Mouse (Mus musculus): ENCODE results near the gene H2-Q1. TPM values are rescaled to one million over a fixed set of nuclear protein-coding genes. Genes with fewer than 3 reads are reported as not detected.
A peak's percentile ranks its signal among the peaks of the same experiment; 100 is the strongest.
"Not testable (repeated sequence)": the region's sequence is repeated elsewhere in the genome, so short reads cannot be mapped to it uniquely, and the experiment has no call there.

Gene H2-Q1
- polyA plus RNA-seq, 1 experiment from 2014 or later: 1.6 TPM

- not testable (repeated sequence) for H3K4me2 ChIP-seq (ENCODE audit: low read length); H3K27ac ChIP-seq (ENCODE audit: low read depth); H3K36me3 ChIP-seq (ENCODE audit: control insufficient read depth, insufficient read depth, low read length); H3K9ac ChIP-seq (ENCODE audit: low read length); H3K27me3 ChIP-seq (replicated peaks; ENCODE audit: control insufficient read depth, insufficient read depth, low read length); H3K4me1 ChIP-seq (replicated peaks; ENCODE audit: control insufficient read depth, insufficient read depth, low read length); H3K9me3 ChIP-seq (ENCODE audit: control insufficient read depth, low read length); H3K4me3 ChIP-seq (ENCODE audit: low read depth, low read length); ATAC-seq (replicated peaks; ENCODE audit: low FRiP score, low TSS enrichment, low read depth)
- DNase-seq (ENCODE audit: low spot score): peak; percentile 73
- WGBS: 5% methylated on average over 5 of the region's 5 CpGs
Measured at GRCm38 (mm10) chr17:35295796-35296195, 24.4 kb upstream of the H2-Q1 start.

- peak; percentile 37 for DNase-seq (ENCODE audit: low spot score)
- H3K4me3 ChIP-seq (ENCODE audit: low read depth, low read length); H3K4me1 ChIP-seq (replicated peaks; ENCODE audit: control insufficient read depth, insufficient read depth, low read length); H3K4me2 ChIP-seq (ENCODE audit: low read length); H3K27me3 ChIP-seq (replicated peaks; ENCODE audit: control insufficient read depth, insufficient read depth, low read length); H3K27ac ChIP-seq (ENCODE audit: low read depth); H3K9ac ChIP-seq (ENCODE audit: low read length); H3K9me3 ChIP-seq (ENCODE audit: control insufficient read depth, low read length); ATAC-seq (replicated peaks; ENCODE audit: low FRiP score, low TSS enrichment, low read depth); H3K36me3 ChIP-seq (ENCODE audit: control insufficient read depth, insufficient read depth, low read length): not testable (repeated sequence)
- WGBS: 83% methylated on average over 7 of the region's 7 CpGs
Measured at GRCm38 (mm10) chr17:35300261-35300945, 19.8 kb upstream of the H2-Q1 start.

GRCm38 (mm10) chr17:35301645-35302258, 18.5 kb upstream of the H2-Q1 start:
- Histone ChIP-seq H3K27me3 (replicated peaks; ENCODE audit: control insufficient read depth, insufficient read depth, low read length) (no peaks in the 10 kb centered on the region), H3K4me1 (replicated peaks; ENCODE audit: control insufficient read depth, insufficient read depth, low read length) (no peaks in the 10 kb centered on the region), H3K9me3 (ENCODE audit: control insufficient read depth, low read length) (no peaks in the 10 kb centered on the region), H3K27ac (ENCODE audit: low read depth) (no peak overlapping the region), H3K9ac (ENCODE audit: low read length) (no peak overlapping the region), H3K4me2 (ENCODE audit: low read length) (no peak overlapping the region), H3K4me3 (ENCODE audit: low read depth, low read length) (no peak overlapping the region), H3K36me3 (ENCODE audit: control insufficient read depth, insufficient read depth, low read length) (no peaks in the 10 kb centered on the region)
- peak; percentile 89 for DNase-seq (ENCODE audit: low spot score)
- 25% methylated on average over 13 of the region's 13 CpGs for whole genome bisulfite sequencing
- ATAC-seq (replicated peaks; ENCODE audit: low FRiP score, low TSS enrichment, low read depth): peak; percentile 32; the same call in 1 of the 2 replicates

GRCm38 (mm10) chr17:35303271-35303670, 16.9 kb upstream of the H2-Q1 start:
- ATAC-seq (replicated peaks; ENCODE audit: low FRiP score, low TSS enrichment, low read depth) (no peak), DNase-seq (ENCODE audit: low spot score) (peak; percentile 42)
- no peak overlapping the region for H3K4me2 ChIP-seq (ENCODE audit: low read length)
- no peaks in the 10 kb centered on the region for H3K4me1 ChIP-seq (replicated peaks; ENCODE audit: control insufficient read depth, insufficient read depth, low read length)
- H3K27me3 ChIP-seq (replicated peaks; ENCODE audit: control insufficient read depth, insufficient read depth, low read length): no peaks in the 10 kb centered on the region
- 74% methylated on average over 2 of the region's 2 CpGs for whole genome bisulfite sequencing
- H3K4me3 ChIP-seq (ENCODE audit: low read depth, low read length): no peak overlapping the region
- no peak overlapping the region for H3K9ac ChIP-seq (ENCODE audit: low read length)
- no peaks in the 10 kb centered on the region for H3K36me3 ChIP-seq (ENCODE audit: control insufficient read depth, insufficient read depth, low read length)
- no peaks in the 10 kb centered on the region for H3K9me3 ChIP-seq (ENCODE audit: control insufficient read depth, low read length)
- no peak overlapping the region for H3K27ac ChIP-seq (ENCODE audit: low read depth)

- DNase-seq (ENCODE audit: low spot score): peak; percentile 47
- Histone ChIP-seq H3K4me2 (ENCODE audit: low read length) (no peak overlapping the region), H3K9ac (ENCODE audit: low read length) (no peak overlapping the region), H3K9me3 (ENCODE audit: control insufficient read depth, low read length) (no peaks in the 10 kb centered on the region), H3K36me3 (ENCODE audit: control insufficient read depth, insufficient read depth, low read length) (no peaks in the 10 kb centered on the region), H3K4me1 (replicated peaks; ENCODE audit: control insufficient read depth, insufficient read depth, low read length) (no peaks in the 10 kb centered on the region), H3K27ac (ENCODE audit: low read depth) (no peak overlapping the region), H3K4me3 (ENCODE audit: low read depth, low read length) (no peak overlapping the region), H3K27me3 (replicated peaks; ENCODE audit: control insufficient read depth, insufficient read depth, low read length) (no peaks in the 10 kb centered on the region)
- ATAC-seq (replicated peaks; ENCODE audit: low FRiP score, low TSS enrichment, low read depth): no peak
- 82% methylated on average over 10 of the region's 10 CpGs for WGBS
Measured at GRCm38 (mm10) chr17:35303756-35304350, 16.4 kb upstream of the H2-Q1 start.

GRCm38 (mm10) chr17:35304478-35304877, 15.7 kb upstream of the H2-Q1 start:
- ATAC-seq (replicated peaks; ENCODE audit: low FRiP score, low TSS enrichment, low read depth): no peak
- H3K4me1 ChIP-seq (replicated peaks; ENCODE audit: control insufficient read depth, insufficient read depth, low read length): no peaks in the 10 kb centered on the region
- WGBS: 79% methylated on average over 6 of the region's 6 CpGs

GRCm38 (mm10) chr17:35304921-35305320, 15.3 kb upstream of the H2-Q1 start:
- H3K4me1 ChIP-seq (replicated peaks; ENCODE audit: control insufficient read depth, insufficient read depth, low read length); H3K9me3 ChIP-seq (ENCODE audit: control insufficient read depth, low read length); H3K27me3 ChIP-seq (replicated peaks; ENCODE audit: control insufficient read depth, insufficient read depth, low read length); H3K9ac ChIP-seq (ENCODE audit: low read length); ATAC-seq (replicated peaks; ENCODE audit: low FRiP score, low TSS enrichment, low read depth); H3K27ac ChIP-seq (ENCODE audit: low read depth); H3K4me2 ChIP-seq (ENCODE audit: low read length); H3K36me3 ChIP-seq (ENCODE audit: control insufficient read depth, insufficient read depth, low read length); H3K4me3 ChIP-seq (ENCODE audit: low read depth, low read length): not testable (repeated sequence)
- 77% methylated on average over 8 of the region's 8 CpGs for WGBS
- DNase-seq (ENCODE audit: low spot score): peak; percentile 7

More at GRCm38 (mm10) chr17:35304478-35304877, 15.7 kb upstream of the H2-Q1 start:
- no peak for DNase-seq (ENCODE audit: low spot score)
- no peaks in the 10 kb centered on the region for H3K27me3 ChIP-seq (replicated peaks; ENCODE audit: control insufficient read depth, insufficient read depth, low read length)
- no peaks in the 10 kb centered on the region for H3K36me3 ChIP-seq (ENCODE audit: control insufficient read depth, insufficient read depth, low read length)
- no peak overlapping the region for H3K27ac ChIP-seq (ENCODE audit: low read depth)
- H3K9me3 ChIP-seq (ENCODE audit: control insufficient read depth, low read length): no peaks in the 10 kb centered on the region
- no peak overlapping the region for H3K9ac ChIP-seq (ENCODE audit: low read length)
- H3K4me3 ChIP-seq (ENCODE audit: low read depth, low read length): no peak overlapping the region
- H3K4me2 ChIP-seq (ENCODE audit: low read length): no peak overlapping the region

GRCm38 (mm10) chr17:35318671-35319070, 1.5 kb upstream of the H2-Q1 start:
- H3K27ac ChIP-seq (ENCODE audit: low read depth): no peak overlapping the region
- ATAC-seq (replicated peaks; ENCODE audit: low FRiP score, low TSS enrichment, low read depth) (no peak), DNase-seq (ENCODE audit: low spot score) (no peak)
- H3K27me3 ChIP-seq (replicated peaks; ENCODE audit: control insufficient read depth, insufficient read depth, low read length): peaks cover 22% of the 10 kb centered on the region
- H3K36me3 ChIP-seq (ENCODE audit: control insufficient read depth, insufficient read depth, low read length): no peaks in the 10 kb centered on the region
- H3K9ac ChIP-seq (ENCODE audit: low read length): no peak overlapping the region
- H3K4me3 ChIP-seq (ENCODE audit: low read depth, low read length): no peak overlapping the region
- H3K4me2 ChIP-seq (ENCODE audit: low read length): no peak overlapping the region
- H3K4me1 ChIP-seq (replicated peaks; ENCODE audit: control insufficient read depth, insufficient read depth, low read length): no peaks in the 10 kb centered on the region; the same call in 1 of the 2 replicates
- no peaks in the 10 kb centered on the region for H3K9me3 ChIP-seq (ENCODE audit: control insufficient read depth, low read length)

Data from intestine, embryonic 14.5 days (tissue).